Mouse (Mus musculus) MN1 (cell line): ENCODE measurements around the gene Sfxn2.

Experiments
- DNase-seq: peaks from one replicate; pipeline ENCODE4 v3.0.0-alpha.2; 2016; ENCODE audit warnings: low spot score

The Sfxn2 gene

GRCm38 (mm10) chr19:46599375-46600256 lies 26.5 kb downstream of the Sfxn2 start:
- no peak for DNase-seq

DNA sequence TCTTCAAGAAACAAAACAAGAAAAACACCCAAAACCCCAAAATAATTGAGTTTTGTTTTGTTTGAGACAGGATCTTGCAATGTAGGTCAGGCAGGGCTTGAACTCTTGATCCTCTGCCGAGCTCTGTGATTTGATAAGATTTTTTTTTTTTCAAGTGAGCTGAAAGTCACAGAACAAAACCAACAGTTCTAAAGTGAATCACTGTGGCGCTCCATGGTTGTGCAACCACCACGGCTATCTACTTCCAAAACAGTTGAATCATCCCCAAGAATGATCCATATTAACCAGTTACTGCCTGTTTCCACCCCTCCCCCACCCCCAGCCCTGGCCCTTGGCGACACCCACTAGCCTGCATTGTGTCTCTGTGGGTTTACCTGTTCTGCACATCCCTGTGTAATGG lies 27.2 kb downstream of the Sfxn2 start:
- DNase-seq, result no peak

- DNase-seq, result no peak
Measured at GRCm38 (mm10) chr19:46601491-46601890, 28.3 kb downstream of the Sfxn2 start.

DNA sequence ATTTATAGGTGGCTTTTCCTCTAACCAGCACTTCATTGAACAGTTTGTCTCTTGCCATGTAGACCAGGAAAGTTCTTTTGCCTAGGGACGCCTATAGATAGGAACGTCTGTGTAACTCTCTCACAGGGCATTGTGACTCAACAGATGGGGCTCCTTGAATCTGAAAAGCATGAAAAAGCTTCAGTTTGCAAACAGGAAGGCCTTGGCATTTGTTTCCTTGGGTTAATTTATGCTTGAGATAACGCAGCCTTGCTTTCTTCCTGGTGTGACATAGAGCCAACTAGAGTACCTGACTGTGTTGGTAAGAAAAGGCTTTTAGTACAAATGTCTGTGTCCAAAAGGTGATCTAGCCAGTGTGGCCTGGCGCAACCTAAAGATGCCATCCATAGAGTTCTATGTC lies 29.2 kb downstream of the Sfxn2 start:
- no peak for DNase-seq

- no peak for DNase-seq
Measured at GRCm38 (mm10) chr19:46606718-46607117, 33.6 kb downstream of the Sfxn2 start.

GRCm38 (mm10) chr19:46607424-46607823 lies 34.3 kb downstream of the Sfxn2 start:
- DNase-seq, result no peak

DNA sequence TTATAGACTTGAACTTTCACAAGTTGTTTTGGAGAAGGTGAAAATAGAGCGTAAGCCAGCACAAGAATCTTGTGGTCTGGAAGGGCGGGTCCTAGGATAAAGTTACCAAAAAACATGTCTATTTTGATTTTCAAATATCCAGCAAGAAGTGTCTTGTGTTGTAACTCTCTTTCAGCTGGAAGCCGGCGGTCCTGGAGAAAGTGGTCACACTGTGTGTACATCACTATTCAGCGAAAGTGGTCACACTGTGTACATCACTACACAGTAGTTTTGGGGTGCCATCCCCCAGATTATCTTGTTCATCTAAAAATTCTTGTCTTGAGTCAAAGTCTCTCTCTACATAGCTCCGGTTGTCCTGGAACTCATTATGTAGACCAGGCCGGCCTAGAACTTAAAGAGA lies 35.0 kb downstream of the Sfxn2 start:
- DNase-seq, result no peak

DNA sequence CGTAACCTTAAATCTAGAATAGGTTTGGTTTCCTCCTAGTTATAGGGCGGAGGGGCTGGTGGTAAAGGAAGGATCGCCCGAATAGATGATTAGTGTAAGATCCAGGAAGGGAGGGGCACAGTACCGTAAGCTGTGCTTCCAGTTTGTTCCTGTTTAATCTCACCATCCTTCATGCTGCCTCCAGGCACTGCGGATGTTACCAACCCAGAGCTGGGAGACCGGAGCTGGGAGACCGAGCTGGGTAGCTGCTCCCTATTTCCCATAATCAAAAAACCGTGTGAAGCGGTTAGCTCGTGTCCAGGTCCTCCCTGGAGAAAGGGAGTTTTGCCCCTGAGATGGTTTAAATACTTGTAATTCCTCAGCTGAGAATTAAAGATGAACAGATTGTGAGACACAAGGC lies 43.2 kb downstream of the Sfxn2 start:
- DNase-seq, result no peak

DNA sequence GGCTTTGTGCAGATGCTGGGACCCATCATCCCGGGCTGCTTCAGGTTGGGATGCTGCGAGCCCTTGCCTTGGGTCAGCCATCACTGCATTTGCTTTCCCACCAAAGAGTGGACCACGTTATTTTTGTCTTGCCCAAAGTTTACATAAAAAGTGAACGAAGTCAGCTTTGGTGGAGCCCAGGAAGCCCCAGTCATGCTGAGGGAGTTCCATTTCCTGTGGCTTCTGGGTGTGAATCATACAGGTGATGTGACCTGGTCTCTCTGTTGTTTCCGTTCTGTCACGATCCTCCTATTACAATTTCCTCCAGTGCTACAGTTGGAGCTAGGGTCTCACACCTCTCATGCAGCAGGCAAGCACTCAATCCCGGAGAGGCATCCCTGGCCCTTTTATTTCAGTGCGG lies 44.2 kb downstream of the Sfxn2 start:
- DNase-seq, result no peak

GRCm38 (mm10) chr19:46618322-46618721 lies 45.2 kb downstream of the Sfxn2 start:
- DNase-seq, result no peak

- no peak for DNase-seq
Measured at GRCm38 (mm10) chr19:46619001-46619400, 45.8 kb downstream of the Sfxn2 start.

DNA sequence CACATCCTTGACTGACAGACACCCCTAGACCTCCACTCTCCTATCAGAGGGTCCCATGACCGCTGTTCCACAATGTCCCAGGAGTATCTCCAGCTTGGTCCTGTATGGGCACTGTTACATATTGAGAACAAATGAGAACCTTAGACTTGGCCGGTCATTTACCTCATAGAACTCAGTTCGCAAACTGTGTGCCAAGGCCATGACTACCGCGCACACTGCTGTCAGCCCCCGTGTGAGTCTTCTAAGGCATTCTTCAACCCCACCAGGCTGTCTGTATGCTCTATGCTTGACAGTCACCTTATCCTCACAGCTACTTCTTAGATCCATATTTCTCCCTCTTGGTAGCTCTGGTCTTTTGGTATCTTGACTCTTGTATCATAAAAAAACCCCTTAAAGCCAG lies 46.4 kb downstream of the Sfxn2 start:
- DNase-seq, result no peak

DNA sequence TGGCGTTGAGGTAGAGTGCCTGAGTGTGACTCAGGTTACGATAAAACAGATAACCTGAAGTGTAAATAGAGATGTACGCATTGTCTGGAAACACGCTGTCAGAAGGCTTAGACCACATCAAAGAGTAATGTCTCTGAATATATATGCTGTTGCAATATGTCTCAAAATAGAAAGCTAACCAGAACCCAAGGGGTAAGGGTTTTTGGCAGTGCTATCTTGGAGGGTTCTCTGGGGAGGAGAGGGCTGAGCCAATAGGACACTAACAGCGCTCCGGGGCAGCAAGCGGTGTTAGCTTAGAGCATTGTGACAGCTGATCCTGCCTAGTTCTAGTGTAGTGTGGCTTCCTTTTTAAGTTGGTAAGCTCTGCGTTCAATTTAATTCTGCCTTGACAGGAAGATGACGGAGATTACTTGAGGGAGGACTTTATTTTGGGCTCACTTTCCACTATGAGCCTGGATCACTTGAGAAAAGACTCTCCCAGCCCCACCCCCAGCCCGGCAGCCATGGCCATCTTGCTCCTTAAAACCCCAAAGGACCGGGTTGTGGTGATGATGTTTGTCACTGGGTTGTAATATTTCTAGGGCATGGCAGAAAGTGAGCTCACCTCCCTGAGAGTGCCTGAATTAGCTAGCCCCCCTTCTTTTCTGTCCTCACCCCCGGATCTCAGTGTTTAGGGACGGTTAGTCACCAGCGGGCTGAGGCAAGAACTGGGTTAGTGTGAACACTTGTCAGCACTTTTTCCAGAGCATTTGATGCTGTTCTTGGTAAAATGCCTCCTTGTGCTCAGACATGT lies 47.0 kb downstream of the Sfxn2 start:
- no peak for DNase-seq

DNA sequence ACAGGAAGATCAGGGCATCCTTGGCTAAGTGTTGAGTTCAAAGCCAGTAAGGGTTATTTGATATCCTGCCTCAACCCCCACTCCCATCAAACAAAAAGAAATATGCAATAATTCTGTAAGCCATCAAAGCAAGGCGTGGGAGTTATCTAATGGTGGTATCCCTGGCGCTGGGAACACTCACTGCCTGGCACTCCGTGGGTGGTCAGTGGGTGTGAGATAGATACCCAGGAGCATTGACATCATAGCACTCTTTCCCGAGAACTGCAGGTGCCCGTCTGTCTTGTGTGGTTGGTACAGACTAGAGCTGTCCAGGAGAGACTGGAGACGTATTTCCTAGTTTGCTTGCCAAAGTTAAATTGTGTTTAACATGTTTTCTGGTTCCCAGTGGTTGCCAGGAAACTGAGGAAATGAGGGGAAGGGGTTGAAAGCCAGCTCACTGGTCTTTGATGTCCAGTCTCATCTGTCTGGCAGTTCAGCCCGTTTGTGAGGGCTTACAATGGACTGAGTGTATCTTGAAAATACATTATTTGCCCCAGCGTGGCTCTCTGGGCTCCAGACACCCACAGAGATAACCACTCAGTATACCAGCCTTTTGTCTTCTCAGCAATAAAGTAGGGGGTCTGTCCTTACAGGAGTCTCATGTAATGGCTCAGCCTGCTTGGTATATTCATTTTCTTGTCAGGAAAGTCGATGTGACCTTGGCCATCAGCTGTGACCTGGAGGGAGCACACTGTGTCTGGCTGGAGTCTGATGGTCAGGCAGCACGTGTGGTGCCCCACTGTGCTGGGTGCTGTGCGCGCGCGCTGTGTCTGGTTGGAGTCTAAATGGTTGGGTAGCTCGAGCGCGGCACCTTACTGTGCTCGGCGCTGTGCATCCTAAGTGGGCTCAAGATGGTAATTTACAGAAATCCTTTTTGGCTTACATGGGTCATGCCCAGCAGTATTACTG lies 48.3 kb downstream of the Sfxn2 start:
- no peak for DNase-seq

GRCm38 (mm10) chr19:46622659-46623193 lies 49.6 kb downstream of the Sfxn2 start:
- DNase-seq, result no peak

DNA sequence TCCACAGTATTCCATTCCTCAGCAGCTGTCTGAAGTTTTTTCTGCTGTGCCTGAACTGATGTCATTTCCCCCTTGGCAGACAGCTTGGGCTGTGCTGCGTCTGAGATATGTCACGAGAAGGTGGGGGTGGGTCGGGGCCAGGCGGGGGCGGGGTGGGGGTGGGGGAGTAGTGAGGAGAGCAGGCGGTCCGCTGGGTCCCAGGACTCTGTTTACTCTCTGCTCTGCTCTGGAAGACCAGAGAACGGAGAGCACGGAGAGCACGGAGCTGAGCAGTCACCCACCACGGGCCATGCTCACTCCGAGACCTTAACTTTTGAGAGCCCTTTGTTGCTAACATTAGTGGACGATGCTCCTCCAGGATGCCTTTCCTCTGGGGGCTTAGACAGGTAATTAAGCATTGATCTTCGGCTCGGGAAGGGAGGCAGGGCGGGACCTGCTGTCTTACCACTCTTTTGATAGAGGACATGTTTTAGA lies 50.1 kb downstream of the Sfxn2 start:
- DNase-seq, result peak; percentile 60

DNA sequence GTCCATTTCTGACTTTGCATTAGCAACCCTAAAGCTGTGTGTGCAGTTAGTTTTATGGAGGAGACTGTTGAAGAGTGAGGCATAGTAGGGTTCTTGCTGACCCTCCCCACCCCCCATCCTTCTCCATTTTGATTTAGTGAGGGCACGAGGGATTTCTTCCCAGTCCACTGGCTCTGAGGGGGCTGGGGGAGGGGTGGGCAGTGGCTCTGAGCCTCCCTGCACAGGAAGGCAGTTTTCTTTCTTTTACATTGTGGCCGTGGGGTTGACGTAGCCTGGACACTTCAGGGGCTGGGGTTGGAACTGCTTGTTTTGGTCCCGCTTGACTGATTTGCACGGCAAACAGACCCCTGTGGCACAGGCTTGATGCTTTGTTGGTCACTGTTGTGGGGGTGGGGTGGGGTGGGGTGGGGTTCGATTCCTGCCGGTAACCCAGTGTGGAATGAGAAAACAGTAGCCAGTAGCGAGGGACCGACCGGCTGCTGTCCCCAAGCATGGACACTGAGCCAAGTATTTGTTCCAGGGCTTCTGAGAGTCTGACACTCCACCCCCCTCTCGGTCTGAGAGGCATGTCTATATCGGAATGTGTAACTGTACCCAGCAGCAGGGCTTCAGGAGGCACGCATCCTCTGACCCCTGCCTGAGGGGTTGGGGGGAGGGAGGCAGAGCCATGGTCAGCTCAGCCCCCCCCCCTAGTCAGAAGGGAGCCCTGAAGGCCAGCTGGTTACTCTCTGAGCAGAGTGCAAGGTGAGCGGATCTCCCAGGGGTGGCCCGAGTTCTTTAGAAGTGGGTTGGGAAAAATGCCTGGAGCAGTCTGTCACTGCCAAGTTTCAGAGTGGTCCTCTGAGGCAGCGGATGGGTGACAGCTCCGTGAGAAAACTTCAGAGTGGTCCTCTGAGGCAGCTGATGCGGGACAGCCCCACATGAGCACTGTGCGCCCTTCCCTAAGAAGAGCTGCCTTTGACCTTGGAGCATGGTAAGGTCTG lies 50.9 kb downstream of the Sfxn2 start:
- DNase-seq, result no peak

GRCm38 (mm10) chr19:46625015-46625414 lies 51.9 kb downstream of the Sfxn2 start:
- DNase-seq, result no peak

GRCm38 (mm10) chr19:46625519-46625918 lies 52.4 kb downstream of the Sfxn2 start:
- no peak for DNase-seq

GRCm38 (mm10) chr19:46628403-46628802 lies 55.2 kb downstream of the Sfxn2 start:
- DNase-seq, result no peak
